Mouse (Mus musculus): ENCODE data around the gene Tctex1d1.

The Tctex1d1 gene

GRCm38 (mm10) chr4:102987756-102988155, 9.3 kb downstream of the Tctex1d1 start:
- in situ Hi-C loops (cut with MboI, MseI), result loop anchor here (5.0 to 10.0 kb wide), 2 partner anchors 145 to 327 kb away; partner anchors contain the start of gene Oma1

GRCm38 (mm10) chr4:102988526-102988925, 10.1 kb downstream of the Tctex1d1 start:
- in situ Hi-C loops (cut with MboI, MseI), result loop anchor here (5.0 to 10.0 kb wide), 2 partner anchors 144 to 326 kb away; partner anchors contain the start of gene Oma1

GRCm38 (mm10) chr4:102989391-102989790, 11.0 kb downstream of the Tctex1d1 start:
- in situ Hi-C loops (cut with MboI, MseI), result loop anchor here (5.0 to 10.0 kb wide), 2 partner anchors 143 to 325 kb away; partner anchors contain the start of gene Oma1

- in situ Hi-C loops (cut with MboI, MseI), result no loop called here
Observed at GRCm38 (mm10) chr4:102990016-102990415, 11.6 kb downstream of the Tctex1d1 start.

- in situ Hi-C loops (cut with MboI, MseI), result no loop called here
Observed at GRCm38 (mm10) chr4:102990595-102991340, 12.4 kb downstream of the Tctex1d1 start.

GRCm38 (mm10) chr4:102991685-102992084, 13.3 kb downstream of the Tctex1d1 start:
- in situ Hi-C loops (cut with MboI, MseI), result no loop called here

- in situ Hi-C loops (cut with MboI, MseI), result no loop called here
Observed at GRCm38 (mm10) chr4:103004681-103005080, 26.3 kb downstream of the Tctex1d1 start.

- in situ Hi-C loops (cut with MboI, MseI), result no loop called here
Observed at GRCm38 (mm10) chr4:103005190-103005945, 27.0 kb downstream of the Tctex1d1 start.

GRCm38 (mm10) chr4:103006266-103006665, 27.9 kb downstream of the Tctex1d1 start:
- in situ Hi-C loops (cut with MboI, MseI), result no loop called here

GRCm38 (mm10) chr4:103006943-103007418, 28.6 kb downstream of the Tctex1d1 start:
- in situ Hi-C loops (cut with MboI, MseI), result no loop called here

GRCm38 (mm10) chr4:103010734-103011133, 32.3 kb downstream of the Tctex1d1 start:
- in situ Hi-C loops (cut with MboI, MseI), result no loop called here

GRCm38 (mm10) chr4:103011823-103012222, 33.4 kb downstream of the Tctex1d1 start:
- in situ Hi-C loops (cut with MboI, MseI), result no loop called here

- in situ Hi-C loops (cut with MboI, MseI), result no loop called here
Observed at GRCm38 (mm10) chr4:103013490-103013889, 35.1 kb downstream of the Tctex1d1 start.

GRCm38 (mm10) chr4:103026621-103027020, 48.2 kb downstream of the Tctex1d1 start, which contains the start of gene Insl5:
Gene Insl5 (minus strand): TSS chr4:103026842.
- in situ Hi-C loops (cut with MboI, MseI), result no loop called here

- in situ Hi-C loops (cut with MboI, MseI), result no loop called here
Observed at GRCm38 (mm10) chr4:103027745-103028144, 49.3 kb downstream of the Tctex1d1 start.

- in situ Hi-C loops (cut with MboI, MseI), result no loop called here
Observed at GRCm38 (mm10) chr4:103028177-103029088, 50.0 kb downstream of the Tctex1d1 start.

- in situ Hi-C loops (cut with MboI, MseI), result no loop called here
Observed at GRCm38 (mm10) chr4:103039103-103039837, 60.9 kb downstream of the Tctex1d1 start.

GRCm38 (mm10) chr4:103039838-103040191, 61.4 kb downstream of the Tctex1d1 start:
- in situ Hi-C loops (cut with MboI, MseI), result no loop called here

GRCm38 (mm10) chr4:103042997-103043396, 64.6 kb downstream of the Tctex1d1 start:
- in situ Hi-C loops (cut with MboI, MseI), result no loop called here

- in situ Hi-C loops (cut with MboI, MseI), result loop anchor here (5.0 kb wide), 1 partner anchor 99 kb away; no protein-coding TSS in a partner anchor
Observed at GRCm38 (mm10) chr4:103048046-103048445, 69.6 kb downstream of the Tctex1d1 start.
